Mouse (Mus musculus) adrenal gland, adult 10 weeks (tissue): Measurements from ENCODE around the gene Abcd2. TPM values are rescaled to one million over a fixed set of nuclear protein-coding genes. Genes with fewer than 3 reads are reported as not detected.

Experiments used
- polyA plus RNA-seq: library from polyadenylated mRNA; stranded (reverse); fragments of 350-450 nt; fragmentation: Illumina TruSeq; extraction: RNeasy Lipid Tissue Mini Kit (QIAGEN cat#74804); gene quantifications from one replicate; pipeline ENCODE4 v1.2.3, GENCODE M21; 2014; ENCODE audit warnings: low read depth, low replicate concordance

Abcd2 gene
- 35.7 TPM for polyA plus RNA-seq

DNA sequence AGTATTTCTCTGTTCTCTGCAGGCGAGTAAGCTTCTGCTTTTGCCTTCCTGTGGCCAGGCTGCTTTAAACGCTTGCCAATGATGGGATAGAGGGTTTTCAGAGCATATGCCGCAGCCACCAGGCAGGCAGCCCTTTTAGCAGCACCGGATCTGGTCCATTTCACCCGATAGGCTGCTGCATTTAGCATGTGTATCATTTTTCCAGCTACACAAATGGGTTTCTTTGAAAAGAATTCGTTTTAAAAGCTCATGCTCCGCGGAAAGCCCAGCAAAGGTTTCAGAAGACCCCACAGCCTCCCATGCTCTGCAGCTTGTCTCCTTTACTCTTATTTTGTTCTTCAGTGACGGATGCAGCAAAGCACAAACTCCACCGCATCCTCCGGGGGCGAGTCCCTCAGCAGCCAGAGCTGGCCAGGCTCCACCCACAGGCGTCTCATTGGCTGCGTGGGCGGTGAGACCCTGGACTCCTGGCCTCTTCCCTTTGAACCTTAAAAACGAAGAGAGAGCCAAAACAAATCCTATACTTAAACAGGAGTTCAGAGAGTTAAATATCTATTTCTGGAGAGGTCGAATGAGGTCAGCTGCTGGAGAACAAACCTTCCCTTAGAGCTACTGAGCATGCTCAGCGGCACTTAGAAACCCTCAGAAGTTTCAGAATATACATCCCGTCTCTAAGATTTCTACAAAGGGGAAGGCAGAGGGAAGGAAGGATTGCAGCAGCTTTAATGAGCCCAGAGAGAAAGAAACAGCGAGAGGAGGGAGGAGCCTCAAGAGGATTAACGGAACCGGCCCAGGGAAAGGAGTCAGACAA is at the start of gene Abcd2:
TSS of gene Abcd2 (minus strand) at position 388 of the 811 bp plus-strand sequence.

DNA sequence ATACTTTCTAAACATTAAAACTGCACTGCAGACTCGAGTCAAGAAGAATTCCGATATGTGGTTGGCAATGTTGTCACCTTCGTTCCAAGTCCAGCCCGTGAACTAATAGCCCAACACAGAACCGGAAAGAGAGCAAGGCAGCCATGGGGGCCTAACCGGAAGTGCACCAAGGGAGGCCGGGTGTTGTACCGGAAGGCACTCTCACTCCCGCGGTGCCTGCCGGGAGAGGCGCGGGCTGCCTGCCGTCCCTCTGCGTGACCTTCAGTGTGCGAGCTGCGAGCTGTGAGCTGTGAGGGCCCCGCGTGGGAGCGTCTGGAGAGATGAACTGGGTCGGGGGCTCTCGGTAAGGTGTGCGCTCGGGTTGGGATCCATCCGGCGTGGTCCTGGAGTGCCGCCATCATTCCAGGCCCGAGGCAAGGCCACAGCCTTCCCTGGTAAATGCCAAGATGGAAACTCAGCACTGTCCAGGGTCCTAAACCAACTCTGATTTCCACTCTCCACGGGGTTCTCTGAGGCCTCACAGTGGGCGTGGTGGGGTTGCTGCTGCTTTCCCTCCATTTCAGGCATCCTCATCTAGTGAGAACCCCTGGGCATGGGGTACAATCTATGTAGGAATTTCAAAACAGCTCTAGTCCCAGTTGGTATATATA is 7.8 kb upstream of the Abcd2 start, which contains the start of gene CN725425:
TSS of gene CN725425 (plus strand) at position 239 of the 650 bp plus-strand sequence.

Other genes with a start within 250 kb of the Abcd2 start
- 16.9 TPM for gene Kif21a, start 141.9 kb downstream of the Abcd2 start, polyA plus RNA-seq
- not detected for gene CN725425, start 7.7 kb upstream of the Abcd2 start, polyA plus RNA-seq